Mouse (Mus musculus) hematopoietic stem cell, adult 5-6 weeks (primary cell): ENCODE measurements around the gene Eno1. TPM values are rescaled to one million over a fixed set of nuclear protein-coding genes. Genes with fewer than 3 reads are reported as not detected.
"Not testable (repeated sequence)": the region's sequence is repeated elsewhere in the genome, so short reads cannot be mapped to it uniquely, and the experiment has no call there.

Source experiments
- ATAC-seq, 2 experiments: fragments of 125-278 bp in 1 of 2; replicated peaks in 1 of 2; 2 replicates each; pipeline ENCODE4 v1.8.0; 2016 to 2017; ENCODE audit warnings: inconsistent platforms in 2 of 2, mild to moderate bottlenecking in 2 of 2, moderate number of reproducible peaks in 2 of 2, low read depth in 1 of 2, moderate TSS enrichment in 1 of 2; ENCODE audit not compliant: low FRiP score in 2 of 2, poor library complexity in 2 of 2, severe bottlenecking in 2 of 2, insufficient read depth in 1 of 2, low TSS enrichment in 1 of 2
- total RNA-seq: library from RNA; stranded (forward); fragments of 172-1452, 232-1000 nt; gene quantifications from 2 replicates; pipeline ENCODE4 v1.2.3, GENCODE M21; 2017

Eno1 gene
- total RNA-seq, 1 experiment from 2014 or later, result 133 TPM

GRCm38 (mm10) chr4:150264903-150265302 is 28.4 kb downstream of the Eno1 start:
- ATAC-seq, result no peak

- ATAC-seq, result no peak
These were observed 28.9 kb downstream of the Eno1 start for GRCm38 (mm10) chr4:150265471-150265870.

- ATAC-seq, result no peak
These were observed 30.2 kb downstream of the Eno1 start for GRCm38 (mm10) chr4:150266655-150267223.

GRCm38 (mm10) chr4:150268674-150269653 is 32.4 kb downstream of the Eno1 start:
- ATAC-seq, result peak in 1 of 2 experiments; percentile 38; a peak in 3 of 4 replicates

GRCm38 (mm10) chr4:150269679-150270078 is 33.2 kb downstream of the Eno1 start:
- peak; percentile 80 to 81 for ATAC-seq

GRCm38 (mm10) chr4:150270718-150271117 is 34.2 kb downstream of the Eno1 start:
- ATAC-seq, result not testable (repeated sequence)

GRCm38 (mm10) chr4:150272725-150273124 is 36.2 kb downstream of the Eno1 start:
- peak; percentile 12 to 16; a peak in 1 of 4 replicates for ATAC-seq

- no peak for ATAC-seq
These were observed 39.0 kb downstream of the Eno1 start for GRCm38 (mm10) chr4:150275531-150275930.

- not testable (repeated sequence) for ATAC-seq
These were observed 42.8 kb downstream of the Eno1 start for GRCm38 (mm10) chr4:150279336-150279735.

- ATAC-seq, result no peak
These were observed 43.5 kb downstream of the Eno1 start for GRCm38 (mm10) chr4:150280002-150280401.

GRCm38 (mm10) chr4:150280459-150280858 is 43.9 kb downstream of the Eno1 start:
- ATAC-seq, result no peak

GRCm38 (mm10) chr4:150281018-150281761 is 44.7 kb downstream of the Eno1 start, which contains the start of gene Rere:
Rere (plus strand) TSS chr4:150281646.
- ATAC-seq, result peak; percentile 97 to 99

- 0 out of 4 replicates have a peak, but pooled peaks of 1 of the 2 experiments have one; percentile 12 for ATAC-seq
These were observed 45.5 kb downstream of the Eno1 start for GRCm38 (mm10) chr4:150281891-150282630.

GRCm38 (mm10) chr4:150282631-150283334 is 46.3 kb downstream of the Eno1 start:
- no peak for ATAC-seq

GRCm38 (mm10) chr4:150283335-150283638 is 46.8 kb downstream of the Eno1 start:
- no peak for ATAC-seq

- no peak for ATAC-seq
These were observed 47.5 kb downstream of the Eno1 start for GRCm38 (mm10) chr4:150283993-150284392.

- ATAC-seq, result no peak
These were observed 50.5 kb downstream of the Eno1 start for GRCm38 (mm10) chr4:150286980-150287379.
